Mouse (Mus musculus): Measurements from ENCODE around the gene Nrf1. TPM values are rescaled to one million over a fixed set of nuclear protein-coding genes. Genes with fewer than 3 reads are reported as not detected.
A peak's percentile ranks its signal among the peaks of the same experiment; 100 is the strongest.

Nrf1 gene
- polyA plus RNA-seq, 1 experiment, result 66.8 TPM

GRCm38 (mm10) chr6:30035112-30035511 lies 12.7 kb upstream of the Nrf1 start:
- Histone ChIP-seq H3K27me3 (ENCODE audit: control insufficient read depth, insufficient read depth, low read length, poor library complexity, severe bottlenecking) (no peaks in the 10 kb centered on the region), H3K9ac (ENCODE audit: low read depth, poor library complexity, severe bottlenecking) (no peak overlapping the region), H3K4me1 (ENCODE audit: control insufficient read depth, insufficient read depth, low read length) (no peaks in the 10 kb centered on the region), H3K27ac (ENCODE audit: insufficient read depth, low read length) (peak overlapping the region; percentile 33; the same call in 1 of the 2 replicates), H3K36me3 (ENCODE audit: control insufficient read depth, insufficient read depth, low read length, poor library complexity, severe bottlenecking) (no peaks in the 10 kb centered on the region), H3K4me3 (ENCODE audit: low read depth, low read length) (no peak overlapping the region), H3K9me3 (replicated peaks; ENCODE audit: control insufficient read depth, insufficient read depth, low read length, poor library complexity, severe bottlenecking) (no peaks in the 10 kb centered on the region)
- no peak for TF ChIP-seq POLR2A (IDR thresholded peaks at IDR 0.05; ENCODE audit: insufficient read depth, low read length)
- no peak for TF ChIP-seq CTCF (IDR thresholded peaks at IDR 0.05; ENCODE audit: low read depth, low read length)
- TF ChIP-seq EP300 (IDR thresholded peaks at IDR 0.05; ENCODE audit: insufficient read depth, low read depth, low read length), result no peak

- H3K9ac ChIP-seq (ENCODE audit: low read depth, poor library complexity, severe bottlenecking), result no peak overlapping the region
- H3K9me3 ChIP-seq (replicated peaks; ENCODE audit: control insufficient read depth, insufficient read depth, low read length, poor library complexity, severe bottlenecking), result no peaks in the 10 kb centered on the region
- no peak overlapping the region for H3K27ac ChIP-seq (ENCODE audit: insufficient read depth, low read length)
- no peaks in the 10 kb centered on the region for H3K36me3 ChIP-seq (ENCODE audit: control insufficient read depth, insufficient read depth, low read length, poor library complexity, severe bottlenecking)
- H3K27me3 ChIP-seq (ENCODE audit: control insufficient read depth, insufficient read depth, low read length, poor library complexity, severe bottlenecking), result no peaks in the 10 kb centered on the region
- no peak overlapping the region for H3K4me3 ChIP-seq (ENCODE audit: low read depth, low read length)
- H3K4me1 ChIP-seq (ENCODE audit: control insufficient read depth, insufficient read depth, low read length), result peaks cover under 1% of the 10 kb centered on the region
- TF ChIP-seq CTCF (IDR thresholded peaks at IDR 0.05; ENCODE audit: low read depth, low read length) (no peak), EP300 (IDR thresholded peaks at IDR 0.05; ENCODE audit: insufficient read depth, low read depth, low read length) (no peak), POLR2A (IDR thresholded peaks at IDR 0.05; ENCODE audit: insufficient read depth, low read length) (no peak)
Observed at GRCm38 (mm10) chr6:30041498-30041897, 6.3 kb upstream of the Nrf1 start.

- no peaks in the 10 kb centered on the region for H3K9me3 ChIP-seq (replicated peaks; ENCODE audit: control insufficient read depth, insufficient read depth, low read length, poor library complexity, severe bottlenecking)
- no peak overlapping the region for H3K27ac ChIP-seq (ENCODE audit: insufficient read depth, low read length)
- no peak for TF ChIP-seq POLR2A (IDR thresholded peaks at IDR 0.05; ENCODE audit: insufficient read depth, low read length)
- TF ChIP-seq CTCF (IDR thresholded peaks at IDR 0.05; ENCODE audit: low read depth, low read length), result no peak
- no peak for TF ChIP-seq EP300 (IDR thresholded peaks at IDR 0.05; ENCODE audit: insufficient read depth, low read depth, low read length)
- H3K4me3 ChIP-seq (ENCODE audit: low read depth, low read length), result no peak overlapping the region
- H3K4me1 ChIP-seq (ENCODE audit: control insufficient read depth, insufficient read depth, low read length), result peaks cover 2% of the 10 kb centered on the region
- no peak overlapping the region for H3K9ac ChIP-seq (ENCODE audit: low read depth, poor library complexity, severe bottlenecking)
- no peaks in the 10 kb centered on the region for H3K27me3 ChIP-seq (ENCODE audit: control insufficient read depth, insufficient read depth, low read length, poor library complexity, severe bottlenecking)
- H3K36me3 ChIP-seq (ENCODE audit: control insufficient read depth, insufficient read depth, low read length, poor library complexity, severe bottlenecking), result no peaks in the 10 kb centered on the region
Observed at GRCm38 (mm10) chr6:30042483-30042882, 5.3 kb upstream of the Nrf1 start.

GRCm38 (mm10) chr6:30048163-30048500 lies 344 bp downstream of the Nrf1 start:
- Histone ChIP-seq H3K9ac (ENCODE audit: low read depth, poor library complexity, severe bottlenecking) (peak overlapping the region; percentile 98), H3K4me1 (ENCODE audit: control insufficient read depth, insufficient read depth, low read length) (peaks cover 2% of the 10 kb centered on the region), H3K27me3 (ENCODE audit: control insufficient read depth, insufficient read depth, low read length, poor library complexity, severe bottlenecking) (no peaks in the 10 kb centered on the region), H3K4me3 (ENCODE audit: low read depth, low read length) (peak overlapping the region; percentile 95), H3K27ac (ENCODE audit: insufficient read depth, low read length) (peak overlapping the region; percentile 58), H3K9me3 (replicated peaks; ENCODE audit: control insufficient read depth, insufficient read depth, low read length, poor library complexity, severe bottlenecking) (no peaks in the 10 kb centered on the region), H3K36me3 (ENCODE audit: control insufficient read depth, insufficient read depth, low read length, poor library complexity, severe bottlenecking) (no peaks in the 10 kb centered on the region; the same call in 1 of the 2 replicates)
- TF ChIP-seq POLR2A (IDR thresholded peaks at IDR 0.05; ENCODE audit: insufficient read depth, low read length) (no peak), CTCF (IDR thresholded peaks at IDR 0.05; ENCODE audit: low read depth, low read length) (no peak), EP300 (IDR thresholded peaks at IDR 0.05; ENCODE audit: insufficient read depth, low read depth, low read length) (no peak)

GRCm38 (mm10) chr6:30048501-30049353 lies 939 bp downstream of the Nrf1 start:
- Histone ChIP-seq H3K9me3 (replicated peaks; ENCODE audit: control insufficient read depth, insufficient read depth, low read length, poor library complexity, severe bottlenecking) (no peaks in the 10 kb centered on the region), H3K4me1 (ENCODE audit: control insufficient read depth, insufficient read depth, low read length) (peaks cover 2% of the 10 kb centered on the region), H3K4me3 (ENCODE audit: low read depth, low read length) (peak overlapping the region; percentile 95), H3K36me3 (ENCODE audit: control insufficient read depth, insufficient read depth, low read length, poor library complexity, severe bottlenecking) (no peaks in the 10 kb centered on the region; the same call in 1 of the 2 replicates), H3K27ac (ENCODE audit: insufficient read depth, low read length) (peak overlapping the region; percentile 58), H3K9ac (ENCODE audit: low read depth, poor library complexity, severe bottlenecking) (peak overlapping the region; percentile 98), H3K27me3 (ENCODE audit: control insufficient read depth, insufficient read depth, low read length, poor library complexity, severe bottlenecking) (no peaks in the 10 kb centered on the region)
- no peak for TF ChIP-seq CTCF (IDR thresholded peaks at IDR 0.05; ENCODE audit: low read depth, low read length)
- no peak for TF ChIP-seq EP300 (IDR thresholded peaks at IDR 0.05; ENCODE audit: insufficient read depth, low read depth, low read length)

GRCm38 (mm10) chr6:30053116-30053515 lies 5.3 kb downstream of the Nrf1 start:
- Histone ChIP-seq H3K27me3 (ENCODE audit: control insufficient read depth, insufficient read depth, low read length, poor library complexity, severe bottlenecking) (no peaks in the 10 kb centered on the region), H3K4me1 (ENCODE audit: control insufficient read depth, insufficient read depth, low read length) (no peaks in the 10 kb centered on the region), H3K4me3 (ENCODE audit: low read depth, low read length) (no peak overlapping the region), H3K9me3 (replicated peaks; ENCODE audit: control insufficient read depth, insufficient read depth, low read length, poor library complexity, severe bottlenecking) (no peaks in the 10 kb centered on the region), H3K9ac (ENCODE audit: low read depth, poor library complexity, severe bottlenecking) (no peak overlapping the region), H3K27ac (ENCODE audit: insufficient read depth, low read length) (no peak overlapping the region), H3K36me3 (ENCODE audit: control insufficient read depth, insufficient read depth, low read length, poor library complexity, severe bottlenecking) (peaks cover 2% of the 10 kb centered on the region; the same call in 1 of the 2 replicates)
- TF ChIP-seq CTCF (IDR thresholded peaks at IDR 0.05; ENCODE audit: low read depth, low read length) (no peak), EP300 (IDR thresholded peaks at IDR 0.05; ENCODE audit: insufficient read depth, low read depth, low read length) (no peak), POLR2A (IDR thresholded peaks at IDR 0.05; ENCODE audit: insufficient read depth, low read length) (no peak)

All from ES-Bruce4 (cell line).